ENCODE assay signal across 8 mouse cellular contexts in genomic region chr9:118040218-118041021, GRCm38 (mm10). TPM values are rescaled to one million over a fixed set of nuclear protein-coding genes. Genes with fewer than 3 reads are reported as not detected.
DNase-seq lines count a peak whose midpoint lies in the region; ATAC-seq and TF ChIP-seq lines count a peak whose summit lies in the region.

Gene Azi2 (plus strand): TSS chr9:118040499.

- H3K4me2 ChIP-seq in heart, embryonic 15.5 days: peak within 1 kb of the TSS; percentile 78
- peak within 1 kb of the TSS; percentile 91 for H3K4me2 ChIP-seq in liver, embryonic 14.5 days (ENCODE audit: low read depth)
- peak within 1 kb of the TSS; percentile 78 for H3K4me2 ChIP-seq in neural tube, embryonic 11.5 days (ENCODE audit: low read depth)
- peak within 1 kb of the TSS; percentile 71 for H3K4me2 ChIP-seq in stomach, postnatal 0 days (replicated peaks; ENCODE audit: low read depth)

- H3K4me1 ChIP-seq in forebrain, embryonic 10.5 days: peaks cover 16% of the 10 kb centered on the region
- H3K4me1 ChIP-seq in heart, embryonic 15.5 days (replicated peaks): peaks cover 18% of the 10 kb centered on the region
- peaks cover 0 to 7% of the 10 kb centered on the region in 2 experiments; a peak in 2 of 4 replicates for H3K4me1 ChIP-seq in liver, embryonic 14.5 days (replicated peaks; ENCODE audit: control insufficient read depth in 2 of 2, insufficient read depth in 2 of 2, low read length in 1 of 2)
- peaks cover 7% of the 10 kb centered on the region; the same call in 1 of the 2 replicates for H3K4me1 ChIP-seq in neural tube, embryonic 11.5 days (ENCODE audit: control insufficient read depth, insufficient read depth, low read length)
- H3K4me1 ChIP-seq in stomach, postnatal 0 days (replicated peaks; ENCODE audit: control insufficient read depth, insufficient read depth): no peaks in the 10 kb centered on the region

- ATAC-seq in heart, embryonic 15.5 days (replicated peaks; ENCODE audit: insufficient number of reproducible peaks, insufficient read depth, low FRiP score, low read depth): peak; percentile 99
- peak; percentile 97 for ATAC-seq in liver, embryonic 14.5 days (ENCODE audit: insufficient read depth)
- ATAC-seq in neural tube, embryonic 11.5 days (ENCODE audit: insufficient read depth, low FRiP score, low TSS enrichment): peak; percentile 98
- ATAC-seq in stomach, postnatal 0 days (ENCODE audit: low FRiP score, low TSS enrichment): peak; percentile 99

- peak within 1 kb of the TSS; percentile 93 for H3K9ac ChIP-seq in heart, embryonic 15.5 days
- H3K9ac ChIP-seq in liver, embryonic 14.5 days (replicated peaks): peak within 1 kb of the TSS; percentile 94
- H3K9ac ChIP-seq in neural tube, embryonic 11.5 days (ENCODE audit: low read length): peak within 1 kb of the TSS; percentile 86
- peak within 1 kb of the TSS; percentile 90 for H3K9ac ChIP-seq in stomach, postnatal 0 days (ENCODE audit: low read length)

- H3K9me3 ChIP-seq in forebrain, embryonic 10.5 days: no peaks in the 10 kb centered on the region
- H3K9me3 ChIP-seq in heart, embryonic 15.5 days (replicated peaks): no peaks in the 10 kb centered on the region
- H3K9me3 ChIP-seq in liver, embryonic 14.5 days (ENCODE audit: control insufficient read depth, low read length): no peaks in the 10 kb centered on the region
- H3K9me3 ChIP-seq in neural tube, embryonic 11.5 days (ENCODE audit: control insufficient read depth, low read length): no peaks in the 10 kb centered on the region
- no peaks in the 10 kb centered on the region for H3K9me3 ChIP-seq in stomach, postnatal 0 days (ENCODE audit: control insufficient read depth, low read length)

- no peak for TF ChIP-seq EP300 in liver, embryonic 14.5 days (IDR thresholded peaks at IDR 0.05; ENCODE audit: low read depth)
- TF ChIP-seq EP300 in stomach, postnatal 0 days (optimal IDR thresholded peaks at IDR 0.05): no peak

- peaks cover 2% of the 10 kb centered on the region; the same call in 1 of the 2 replicates for H3K36me3 ChIP-seq in forebrain, embryonic 10.5 days (replicated peaks)
- 0 out of 2 replicates have a peak, but pooled peaks cover 3% of the 10 kb centered on the region for H3K36me3 ChIP-seq in heart, embryonic 15.5 days
- peaks cover 3% of the 10 kb centered on the region for H3K36me3 ChIP-seq in liver, embryonic 14.5 days (replicated peaks; ENCODE audit: control insufficient read depth, insufficient read depth, low read depth)
- no peaks in the 10 kb centered on the region for H3K36me3 ChIP-seq in neural tube, embryonic 11.5 days (ENCODE audit: control insufficient read depth, insufficient read depth, low read length)
- H3K36me3 ChIP-seq in stomach, postnatal 0 days (ENCODE audit: control insufficient read depth, insufficient read depth, low read length): no peaks in the 10 kb centered on the region

- peak within 1 kb of the TSS; percentile 97 for H3K27ac ChIP-seq in forebrain, embryonic 10.5 days
- peak within 1 kb of the TSS; percentile 98 for H3K27ac ChIP-seq in heart, embryonic 15.5 days
- peak within 1 kb of the TSS; percentile 86 for H3K27ac ChIP-seq in liver, embryonic 14.5 days
- H3K27ac ChIP-seq in neural tube, embryonic 11.5 days (ENCODE audit: low read depth, low read length): peak within 1 kb of the TSS; percentile 94
- peak within 1 kb of the TSS; percentile 98 for H3K27ac ChIP-seq in stomach, postnatal 0 days (replicated peaks)

- peak within 1 kb of the TSS; percentile 81 for H3K4me3 ChIP-seq in forebrain, embryonic 10.5 days
- H3K4me3 ChIP-seq in heart, embryonic 15.5 days: peak within 1 kb of the TSS; percentile 87
- peak within 1 kb of the TSS; percentile 85 to 95 for H3K4me3 ChIP-seq in liver, embryonic 14.5 days (ENCODE audit: insufficient read depth in 1 of 2, low read depth in 2 of 2, low read length in 2 of 2)
- peak within 1 kb of the TSS; percentile 79 for H3K4me3 ChIP-seq in neural tube, embryonic 11.5 days (ENCODE audit: low read depth, low read length)
- peak within 1 kb of the TSS; percentile 95 for H3K4me3 ChIP-seq in stomach, postnatal 0 days (ENCODE audit: low read depth, low read length)

- under 1% methylated on average over 87 of the region's 87 CpGs for WGBS in forebrain, embryonic 10.5 days
- under 1% methylated on average over 87 of the region's 87 CpGs for WGBS in heart, embryonic 15.5 days
- under 1% methylated on average over 87 of the region's 87 CpGs for WGBS in liver, embryonic 14.5 days (ENCODE audit: insufficient replicate concordance)
- whole genome bisulfite sequencing in neural tube, embryonic 11.5 days: under 1% methylated on average over 86 of the region's 87 CpGs
- WGBS in stomach, postnatal 0 days: under 1% methylated on average over 87 of the region's 87 CpGs

- peak; percentile 98 for DNase-seq in CD8-positive naive resting alpha-beta T cell, adult 2 months (ENCODE audit: low read depth in 2 of 2, low spot score in 2 of 2)
- peak; percentile 93 for DNase-seq in c-Kit-positive CD71-negative TER-119-negative erythroid progenitor cells, embryonic 14.5 days (ENCODE audit: low read depth)
- peak; percentile 96 for DNase-seq in forebrain, embryonic 10.5 days (ENCODE audit: extremely low spot score, low spot score)
- peak; percentile 99 for DNase-seq in kidney, postnatal 25 days
- DNase-seq in liver, embryonic 14.5 days (ENCODE audit: low read depth in 3 of 3, low spot score in 3 of 3): peak; percentile 95 to 97 (median 96)
- peak; percentile 100 for DNase-seq in neural tube, embryonic 11.5 days (ENCODE audit: low spot score)
- peak; percentile 99 for DNase-seq in stomach, postnatal 0 days (ENCODE audit: low spot score)

- TF ChIP-seq CTCF in liver, embryonic 14.5 days (IDR thresholded peaks at IDR 0.05; ENCODE audit: low read depth): peak; percentile 98
- TF ChIP-seq CTCF in stomach, postnatal 0 days (IDR thresholded peaks at IDR 0.05; ENCODE audit: low read depth): peak; percentile 97

- H3K27me3 ChIP-seq in forebrain, embryonic 10.5 days (ENCODE audit: poor library complexity, severe bottlenecking): no peaks in the 10 kb centered on the region
- no peaks in the 10 kb centered on the region for H3K27me3 ChIP-seq in heart, embryonic 15.5 days
- no peaks in the 10 kb centered on the region for H3K27me3 ChIP-seq in liver, embryonic 14.5 days (ENCODE audit: control insufficient read depth, insufficient read depth, low read length)
- no peaks in the 10 kb centered on the region for H3K27me3 ChIP-seq in neural tube, embryonic 11.5 days (ENCODE audit: control insufficient read depth, insufficient read depth, low read length)
- H3K27me3 ChIP-seq in stomach, postnatal 0 days (ENCODE audit: control insufficient read depth, insufficient read depth, low read length): no peaks in the 10 kb centered on the region

RNA-seq across cellular contexts. Expression of gene Azi2, which starts in this region (rescaled TPM):
- polyA plus RNA-seq in forebrain, embryonic 10.5 days (2016; fragmentation: Nextera tagmentation; extraction: Ambion mirVana): 54.2 and 58.6 TPM in 2 replicates
- polyA plus RNA-seq in heart, embryonic 15.5 days (2015; fragmentation: Nextera tagmentation; extraction: Ambion mirVana): 62.5 and 67.2 TPM in 2 replicates
- polyA plus RNA-seq in liver, embryonic 14.5 days (2012; rRNA removed): 10.2 and 16.9 TPM in 2 replicates
- polyA plus RNA-seq in liver, embryonic 14.5 days (2014; fragmentation: Nextera tagmentation; extraction: Ambion mirVana): 33.7 and 36.3 TPM in 2 replicates
- polyA plus RNA-seq in neural tube, embryonic 11.5 days (2014; fragmentation: Nextera tagmentation; extraction: Ambion mirVana): 77.7 and 81.5 TPM in 2 replicates
- 48.3 and 51.5 TPM in 2 replicates for polyA plus RNA-seq in stomach, postnatal 0 days (2015; fragmentation: Nextera tagmentation; extraction: Ambion mirVana)

Comparison
In these comparisons a context has a peak if more than half of its experiments do, and no peak if none do; other contexts are left out.
1. Peak in every context shown above with its lines: DNase-seq, ATAC-seq, H3K4me3 ChIP-seq and H3K27ac ChIP-seq.